Mouse (Mus musculus): ENCODE measurements around the gene Kl.

DNA sequence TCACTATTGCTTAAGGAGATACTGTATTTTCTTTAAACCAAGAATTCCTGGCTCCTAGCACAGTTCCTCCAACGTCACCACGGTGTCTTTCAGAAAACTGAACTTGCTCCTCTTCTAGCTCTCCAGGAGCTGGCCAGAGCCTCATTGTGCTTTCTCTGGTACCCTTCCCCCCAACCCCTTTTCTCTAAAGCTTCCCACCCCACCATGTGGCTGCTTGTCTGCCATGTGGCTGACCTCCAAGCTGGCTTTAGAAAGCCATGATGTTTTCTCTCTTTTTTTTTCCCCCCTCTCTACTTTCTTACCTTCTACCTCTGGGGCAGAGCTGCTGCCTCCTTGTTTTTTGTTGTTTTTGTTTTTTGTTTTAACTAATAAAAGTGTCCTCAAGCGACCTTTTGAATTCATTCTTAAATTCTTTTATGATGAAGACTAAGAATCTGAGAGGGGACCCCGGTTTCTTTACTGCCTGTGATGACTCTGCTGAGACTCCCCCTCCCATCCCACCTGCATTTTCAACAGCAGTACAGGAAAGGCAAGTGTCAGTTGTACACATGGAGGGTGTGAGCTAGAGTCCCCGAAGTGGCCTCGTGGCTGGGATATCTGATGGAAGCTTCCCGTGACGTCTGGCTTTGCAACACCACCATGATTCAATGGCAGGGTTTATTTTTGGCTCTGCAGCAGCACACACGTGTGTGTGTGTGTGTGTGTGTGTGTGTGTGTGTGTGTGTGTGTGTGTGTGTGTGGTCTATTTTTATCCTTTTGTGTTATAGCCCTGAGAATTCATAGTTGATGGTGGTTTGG lies 82.5 kb downstream of the Kl start:
- TF ChIP-seq CTCF (IDR thresholded peaks at IDR 0.05) (no peak), EP300 (IDR thresholded peaks at IDR 0.05) (no peak)
